Mouse (Mus musculus) erythroblast, embryonic 14.5 days (primary cell): ENCODE results near the gene Dab1.

Experiments used
- GATA1 ChIP-seq: IDR thresholded peaks from 2 replicates; pipeline ENCODE4 v1.6.1; 2012; ENCODE audit warnings: low read length, inconsistent platforms, mixed read lengths
- TAL1 ChIP-seq: IDR thresholded peaks from 3 replicates; pipeline ENCODE4 v1.6.1; 2012; ENCODE audit warnings: low read length, inconsistent platforms, mixed read lengths

DNA sequence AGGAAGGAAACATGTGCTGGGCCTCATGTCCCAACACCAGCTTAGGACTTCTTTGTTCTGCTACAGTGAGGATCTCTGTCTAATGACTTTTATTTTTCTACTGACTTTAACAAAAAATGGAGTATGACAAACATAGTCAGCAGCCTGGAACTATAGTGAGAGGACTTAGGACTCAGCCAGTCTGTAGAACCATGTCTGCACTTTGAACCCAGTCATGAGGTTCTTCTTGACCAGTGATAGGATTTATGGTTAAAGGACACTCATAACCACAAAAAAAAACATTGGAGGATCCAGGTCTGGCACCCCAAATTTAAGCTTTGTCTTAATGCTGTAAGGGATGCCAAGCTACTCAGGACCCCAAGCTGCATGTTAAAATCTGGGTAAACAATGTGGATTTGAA, 416.9 kb downstream of the Dab1 start:
- TF ChIP-seq GATA1, result no peak
- no peak for TF ChIP-seq TAL1
